In the genomic region with DNA sequence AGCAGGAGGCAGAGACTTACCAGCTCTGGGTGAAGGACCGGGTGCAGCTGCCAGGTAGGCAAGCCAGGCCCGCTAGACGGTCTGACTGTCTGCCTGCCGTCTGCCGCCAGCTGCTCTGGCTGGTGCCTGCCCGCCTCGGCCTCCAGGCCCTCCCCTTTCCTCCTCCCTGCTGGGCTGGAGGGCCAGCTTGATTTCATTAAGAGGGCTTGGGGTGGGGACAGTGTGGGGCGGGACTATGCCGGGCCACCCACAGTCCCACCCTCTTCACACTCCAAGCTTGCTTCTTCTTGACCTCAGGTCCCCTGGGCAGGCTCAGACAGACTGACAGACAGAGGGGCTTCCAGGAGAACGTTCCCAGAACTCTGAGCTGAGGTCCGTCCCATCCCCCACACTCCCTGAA, we compare ENCODE assay signal across 9 mouse cellular contexts. TPM values are rescaled to one million over a fixed set of nuclear protein-coding genes. Genes with fewer than 3 reads are reported as not detected.
DNase-seq lines count a peak whose midpoint lies in the region; ATAC-seq and TF ChIP-seq lines count a peak whose summit lies in the region.
"Had no signal": no experiment of that assay in that cellular context is flagged by ENCODE, and none has a peak within 500 bp of the region (broad histone marks: within the 10 kb centered on the region; RNA-seq: fewer than 3 reads in every experiment).

TSS of gene Tmem119 (minus strand) at position 237 of the 400 bp plus-strand sequence.

- 1% methylated on average over 11 of the region's 11 CpGs for WGBS in midbrain, embryonic 10.5 days
- 3% methylated on average over 11 of the region's 11 CpGs for WGBS in midbrain, embryonic 16.5 days
- WGBS in forebrain, embryonic 10.5 days, result 1% methylated on average over 11 of the region's 11 CpGs
- 1% methylated on average over 11 of the region's 11 CpGs for WGBS in heart, postnatal 0 days
- under 1% methylated on average over 11 of the region's 11 CpGs for WGBS in large intestine, adult 2 months
- WGBS in lung, postnatal 0 days, result 0% methylated on average over 11 of the region's 11 CpGs
- 0% methylated on average over 11 of the region's 11 CpGs for WGBS in stomach, embryonic 16.5 days

- H3K4me1 ChIP-seq in midbrain, embryonic 10.5 days, result peaks cover 41% of the 10 kb centered on the region
- H3K4me1 ChIP-seq in midbrain, embryonic 16.5 days (ENCODE audit: control insufficient read depth, insufficient read depth, low read length), result no peaks in the 10 kb centered on the region
- peaks cover 67% of the 10 kb centered on the region for H3K4me1 ChIP-seq in forebrain, embryonic 10.5 days
- H3K4me1 ChIP-seq in heart, postnatal 0 days (ENCODE audit: control insufficient read depth, insufficient read depth), result no peaks in the 10 kb centered on the region
- 0 out of 2 replicates have a peak, but pooled peaks cover 8% of the 10 kb centered on the region for H3K4me1 ChIP-seq in lung, postnatal 0 days (ENCODE audit: insufficient read depth, low read depth, low read length)
- H3K4me1 ChIP-seq in stomach, embryonic 16.5 days (ENCODE audit: control insufficient read depth, insufficient read depth, low read length), result peaks cover 21% of the 10 kb centered on the region

- no peak for TF ChIP-seq EP300 in heart, postnatal 0 days (IDR thresholded peaks at IDR 0.05; ENCODE audit: low read depth)
- no peak; the same call in 1 of the 2 replicates for TF ChIP-seq EP300 in lung, postnatal 0 days (IDR thresholded peaks at IDR 0.05)

- H3K4me2 ChIP-seq in midbrain, embryonic 16.5 days (ENCODE audit: low read length), result no peak within 1 kb of the TSS
- H3K4me2 ChIP-seq in heart, postnatal 0 days (ENCODE audit: low read depth, low read length), result peak within 1 kb of the TSS; percentile 44
- H3K4me2 ChIP-seq in lung, postnatal 0 days (replicated peaks; ENCODE audit: low read depth, low read length), result peak within 1 kb of the TSS; percentile 46
- H3K4me2 ChIP-seq in stomach, embryonic 16.5 days (ENCODE audit: low read depth, low read length), result peak within 1 kb of the TSS; percentile 57

- no peak within 1 kb of the TSS for H3K9ac ChIP-seq in midbrain, embryonic 16.5 days (ENCODE audit: low read depth, low read length)
- H3K9ac ChIP-seq in heart, postnatal 0 days (replicated peaks; ENCODE audit: low read depth, low read length), result 0 out of 2 replicates have a peak within 1 kb of the TSS, but pooled peaks have one; percentile 30
- no peak within 1 kb of the TSS; the same call in 1 of the 2 replicates for H3K9ac ChIP-seq in lung, postnatal 0 days (replicated peaks; ENCODE audit: low read depth)
- H3K9ac ChIP-seq in stomach, embryonic 16.5 days (ENCODE audit: low read length), result peak within 1 kb of the TSS; percentile 43

- no peaks in the 10 kb centered on the region for H3K9me3 ChIP-seq in midbrain, embryonic 10.5 days (replicated peaks)
- H3K9me3 ChIP-seq in midbrain, embryonic 16.5 days (replicated peaks; ENCODE audit: control insufficient read depth, low read length, poor library complexity, severe bottlenecking), result no peaks in the 10 kb centered on the region
- no peaks in the 10 kb centered on the region for H3K9me3 ChIP-seq in forebrain, embryonic 10.5 days
- H3K9me3 ChIP-seq in heart, postnatal 0 days (replicated peaks; ENCODE audit: control insufficient read depth, low read length), result no peaks in the 10 kb centered on the region
- no peaks in the 10 kb centered on the region for H3K9me3 ChIP-seq in lung, postnatal 0 days (ENCODE audit: low read length)
- H3K9me3 ChIP-seq in stomach, embryonic 16.5 days (replicated peaks; ENCODE audit: control insufficient read depth, low read length), result no peaks in the 10 kb centered on the region

- ATAC-seq in midbrain, embryonic 16.5 days, result no peak
- peak; percentile 82 for ATAC-seq in heart, postnatal 0 days (ENCODE audit: insufficient read depth, low read depth)
- ATAC-seq in lung, postnatal 0 days, result peak; percentile 93
- peak; percentile 84 for ATAC-seq in stomach, embryonic 16.5 days (ENCODE audit: insufficient read depth, low FRiP score)
- ATAC-seq: Patski had no signal

- DNase-seq in midbrain, embryonic 10.5 days (ENCODE audit: low spot score), result peak; percentile 72
- peak; percentile 64 for DNase-seq in forebrain, embryonic 10.5 days (ENCODE audit: extremely low spot score, low spot score)
- DNase-seq in heart, postnatal 0 days (ENCODE audit: low spot score), result peak; percentile 48
- DNase-seq in large intestine, adult 2 months (ENCODE audit: low read depth, low spot score), result no peak
- peak; percentile 90 for DNase-seq in lung, postnatal 0 days (ENCODE audit: low spot score)
- DNase-seq in frontal cortex, postnatal 10 days (ENCODE audit: low spot score in 2 of 2), result no peak

- peak within 1 kb of the TSS; percentile 55; the same call in 1 of the 2 replicates for H3K27ac ChIP-seq in midbrain, embryonic 10.5 days (replicated peaks)
- H3K27ac ChIP-seq in midbrain, embryonic 16.5 days (ENCODE audit: low read length), result no peak within 1 kb of the TSS
- peak within 1 kb of the TSS; percentile 80 for H3K27ac ChIP-seq in forebrain, embryonic 10.5 days
- peak within 1 kb of the TSS; percentile 48 for H3K27ac ChIP-seq in heart, postnatal 0 days (ENCODE audit: low read depth)
- peak within 1 kb of the TSS; percentile 59 for H3K27ac ChIP-seq in lung, postnatal 0 days (ENCODE audit: low read length)
- H3K27ac ChIP-seq in stomach, embryonic 16.5 days (ENCODE audit: low read length), result peak within 1 kb of the TSS; percentile 16

- H3K36me3 ChIP-seq in midbrain, embryonic 10.5 days, result no peaks in the 10 kb centered on the region
- H3K36me3 ChIP-seq in midbrain, embryonic 16.5 days (ENCODE audit: control insufficient read depth, insufficient read depth, low read length), result no peaks in the 10 kb centered on the region
- H3K36me3 ChIP-seq in forebrain, embryonic 10.5 days (replicated peaks), result no peaks in the 10 kb centered on the region
- no peaks in the 10 kb centered on the region for H3K36me3 ChIP-seq in heart, postnatal 0 days (replicated peaks; ENCODE audit: control insufficient read depth, insufficient read depth, low read length)
- H3K36me3 ChIP-seq in lung, postnatal 0 days (ENCODE audit: insufficient read depth, low read length), result no peaks in the 10 kb centered on the region
- no peaks in the 10 kb centered on the region for H3K36me3 ChIP-seq in stomach, embryonic 16.5 days (ENCODE audit: control insufficient read depth, insufficient read depth, low read length)

- no peak for TF ChIP-seq CTCF in heart, postnatal 0 days (IDR thresholded peaks at IDR 0.05; ENCODE audit: low read depth)
- TF ChIP-seq CTCF in lung, postnatal 0 days (IDR thresholded peaks at IDR 0.05), result no peak

- peaks cover 46% of the 10 kb centered on the region for H3K27me3 ChIP-seq in midbrain, embryonic 10.5 days (ENCODE audit: low read depth, poor library complexity, severe bottlenecking)
- H3K27me3 ChIP-seq in midbrain, embryonic 16.5 days (ENCODE audit: control insufficient read depth, insufficient read depth, low read depth, low read length), result no peaks in the 10 kb centered on the region; the same call in 1 of the 2 replicates
- peaks cover 50% of the 10 kb centered on the region for H3K27me3 ChIP-seq in forebrain, embryonic 10.5 days (ENCODE audit: poor library complexity, severe bottlenecking)
- peaks cover 25% of the 10 kb centered on the region for H3K27me3 ChIP-seq in heart, postnatal 0 days (ENCODE audit: control insufficient read depth, insufficient read depth, low read length)
- no peaks in the 10 kb centered on the region for H3K27me3 ChIP-seq in lung, postnatal 0 days (replicated peaks; ENCODE audit: insufficient read depth, low read length)
- no peaks in the 10 kb centered on the region for H3K27me3 ChIP-seq in stomach, embryonic 16.5 days (ENCODE audit: control insufficient read depth, insufficient read depth, low read length)

- peak within 1 kb of the TSS; percentile 34 for H3K4me3 ChIP-seq in midbrain, embryonic 10.5 days
- H3K4me3 ChIP-seq in midbrain, embryonic 16.5 days (ENCODE audit: low read depth, low read length), result no peak within 1 kb of the TSS
- H3K4me3 ChIP-seq in forebrain, embryonic 10.5 days, result peak within 1 kb of the TSS; percentile 36
- peak within 1 kb of the TSS; percentile 38 for H3K4me3 ChIP-seq in heart, postnatal 0 days (ENCODE audit: low read depth, low read length)
- H3K4me3 ChIP-seq in lung, postnatal 0 days (ENCODE audit: low read depth, low read length), result peak within 1 kb of the TSS; percentile 33
- peak within 1 kb of the TSS; percentile 40 for H3K4me3 ChIP-seq in stomach, embryonic 16.5 days (replicated peaks; ENCODE audit: low read length)

RNA-seq across cellular contexts. Expression of gene Tmem119, which starts in this region (rescaled TPM):
- 23.6 and 25.1 TPM in 2 replicates for polyA plus RNA-seq in midbrain, embryonic 10.5 days (2016; fragmentation: Nextera tagmentation; extraction: Ambion mirVana)
- 4.8 and 5.0 TPM in 2 replicates for polyA plus RNA-seq in midbrain, embryonic 16.5 days (2015; fragmentation: Nextera tagmentation; extraction: Ambion mirVana)
- polyA plus RNA-seq in forebrain, embryonic 10.5 days (2016; fragmentation: Nextera tagmentation; extraction: Ambion mirVana), result 28.8 and 36.2 TPM in 2 replicates
- total RNA-seq in heart, postnatal 0 days (2014; rRNA removed; ENCODE audit: low replicate concordance), result 19.9 and 28.4 TPM in 2 replicates
- polyA plus RNA-seq in heart, postnatal 0 days (2015; fragmentation: Nextera tagmentation; extraction: Ambion mirVana), result 12.4 and 13.0 TPM in 2 replicates
- polyA plus RNA-seq in large intestine, adult 2 months (2012; rRNA removed), result 14.4 and 14.5 TPM in 2 replicates
- 107 and 110 TPM in 2 replicates for polyA plus RNA-seq in lung, postnatal 0 days (2015; fragmentation: Nextera tagmentation; extraction: Ambion mirVana)
- 71.4 and 73.0 TPM in 2 replicates for polyA plus RNA-seq in stomach, embryonic 16.5 days (2015; fragmentation: Nextera tagmentation; extraction: Ambion mirVana)
- polyA plus RNA-seq: Patski had no signal

Comparison
In these comparisons a context has a peak if more than half of its experiments do, and no peak if none do; other contexts are left out.
1. DNase-seq: peak in midbrain, embryonic 10.5 days (single experiment), forebrain, embryonic 10.5 days (single experiment), heart, postnatal 0 days (single experiment) and lung, postnatal 0 days (single experiment); none in large intestine, adult 2 months (single experiment) and frontal cortex, postnatal 10 days (0 of 2).
2. H3K9ac ChIP-seq: peak in heart, postnatal 0 days (single experiment) and stomach, embryonic 16.5 days (single experiment); none in midbrain, embryonic 16.5 days (single experiment) and lung, postnatal 0 days (single experiment).